Mouse (Mus musculus) thymus, adult 2 months (tissue): Measurements from ENCODE around the gene Cox10.

Experiments
- CTCF ChIP-seq: fragments of 200-500 bp; IDR thresholded peaks from 2 replicates; pipeline ENCODE4 v1.5.1; 2012; ENCODE audit warnings: mild to moderate bottlenecking, control low read depth, low read length, moderate library complexity, borderline replicate concordance; ENCODE audit not compliant: control insufficient read depth, poor library complexity, insufficient read depth; ENCODE audit errors: extremely low read depth
- POLR2A ChIP-seq: fragments of 200-500 bp; IDR thresholded peaks from 2 replicates; pipeline ENCODE4 v1.6.1; 2012; ENCODE audit warnings: mild to moderate bottlenecking, low read length, control low read depth, moderate library complexity; ENCODE audit not compliant: control insufficient read depth, poor library complexity, insufficient read depth; ENCODE audit errors: extremely low read depth

GRCm38 (mm10) chr11:63943947-63944346 is 135.3 kb downstream of the Cox10 start:
- TF ChIP-seq POLR2A (no peak), CTCF (no peak)
